Mouse (Mus musculus): ENCODE measurements around the gene Rasal1. TPM values are rescaled to one million over a fixed set of nuclear protein-coding genes. Genes with fewer than 3 reads are reported as not detected.

Gene Rasal1
- total RNA-seq, 2 experiments from 2014 or later = 0.59 TPM; not detected in 1

DNA sequence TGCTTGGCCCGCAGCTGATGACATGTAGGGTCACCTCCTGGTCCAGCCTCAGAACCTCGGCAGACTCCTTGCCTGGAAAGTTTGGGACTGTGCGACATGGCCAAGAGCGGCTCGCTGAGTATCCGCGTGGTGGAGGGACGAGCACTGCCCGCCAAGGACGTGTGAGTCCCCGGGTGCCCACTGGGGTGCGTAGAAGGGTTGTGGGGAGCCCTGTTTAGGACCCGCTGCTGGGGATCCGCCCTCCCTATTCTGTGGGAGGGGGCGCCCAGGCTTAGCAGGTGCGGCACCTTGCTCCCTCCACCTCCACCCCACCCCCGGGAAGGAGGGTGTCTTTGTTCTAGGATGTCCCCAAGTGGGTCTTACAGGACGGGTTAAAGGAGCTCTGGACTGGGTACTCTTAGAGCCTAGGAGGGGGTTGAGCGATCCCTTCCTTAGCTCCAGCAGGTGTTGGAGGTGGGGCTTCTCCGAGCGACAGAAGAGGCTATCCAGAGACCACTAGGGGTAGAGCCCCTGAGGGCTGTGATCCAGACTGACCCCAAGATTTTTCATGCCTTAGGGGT is 842 bp downstream of the Rasal1 start:
- intact Hi-C loops (cut with DNase I) = loop anchor here (2.0 kb wide), 1 partner anchor 29 kb away; no protein-coding TSS in a partner anchor
- DNase-seq = no peak

DNA sequence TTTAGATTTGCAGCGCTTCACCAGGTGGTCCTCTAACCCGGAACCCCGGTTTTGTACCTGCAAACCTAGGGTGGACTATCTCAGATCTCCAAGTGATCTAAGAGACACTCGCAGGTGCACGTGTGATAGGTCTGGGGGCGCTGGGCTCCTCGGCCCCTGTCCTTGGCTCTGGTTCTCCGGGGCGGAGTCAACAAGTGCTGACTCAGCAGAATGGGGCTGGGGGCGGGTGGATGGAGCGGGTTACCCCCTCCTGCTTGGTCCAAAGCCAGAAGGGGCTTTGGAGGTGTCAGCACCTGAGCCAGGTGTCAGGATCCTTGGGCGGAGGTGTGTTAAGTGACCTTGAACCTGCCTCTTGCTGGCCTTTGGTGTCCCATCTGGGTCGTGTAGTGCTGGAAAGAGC is 1.3 kb downstream of the Rasal1 start:
- DNase-seq = no peak
- intact Hi-C loops (cut with DNase I) = loop anchor here (2.0 kb wide), 1 partner anchor 29 kb away; no protein-coding TSS in a partner anchor

DNA sequence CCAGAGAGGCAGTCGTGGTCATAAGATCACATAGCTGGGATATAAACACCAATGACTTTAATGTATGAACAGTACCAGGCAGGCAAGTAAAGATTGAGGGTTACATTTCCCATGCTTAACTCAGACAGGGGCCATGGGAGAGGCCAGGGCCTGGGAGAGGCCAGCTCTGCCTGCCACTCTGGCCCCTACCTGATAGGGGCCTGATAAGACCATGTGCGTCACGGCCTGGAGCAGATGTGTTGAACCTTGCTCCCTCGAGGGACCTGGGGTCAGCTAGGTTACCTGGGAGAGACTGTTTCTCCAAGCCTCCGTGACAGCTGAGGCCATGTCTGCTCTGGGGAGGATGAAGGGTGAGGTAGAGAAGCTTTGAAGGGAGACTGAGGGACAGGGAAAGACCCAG is 2.6 kb downstream of the Rasal1 start:
- DNase-seq = no peak
- intact Hi-C loops (cut with DNase I) = no loop called here

DNA sequence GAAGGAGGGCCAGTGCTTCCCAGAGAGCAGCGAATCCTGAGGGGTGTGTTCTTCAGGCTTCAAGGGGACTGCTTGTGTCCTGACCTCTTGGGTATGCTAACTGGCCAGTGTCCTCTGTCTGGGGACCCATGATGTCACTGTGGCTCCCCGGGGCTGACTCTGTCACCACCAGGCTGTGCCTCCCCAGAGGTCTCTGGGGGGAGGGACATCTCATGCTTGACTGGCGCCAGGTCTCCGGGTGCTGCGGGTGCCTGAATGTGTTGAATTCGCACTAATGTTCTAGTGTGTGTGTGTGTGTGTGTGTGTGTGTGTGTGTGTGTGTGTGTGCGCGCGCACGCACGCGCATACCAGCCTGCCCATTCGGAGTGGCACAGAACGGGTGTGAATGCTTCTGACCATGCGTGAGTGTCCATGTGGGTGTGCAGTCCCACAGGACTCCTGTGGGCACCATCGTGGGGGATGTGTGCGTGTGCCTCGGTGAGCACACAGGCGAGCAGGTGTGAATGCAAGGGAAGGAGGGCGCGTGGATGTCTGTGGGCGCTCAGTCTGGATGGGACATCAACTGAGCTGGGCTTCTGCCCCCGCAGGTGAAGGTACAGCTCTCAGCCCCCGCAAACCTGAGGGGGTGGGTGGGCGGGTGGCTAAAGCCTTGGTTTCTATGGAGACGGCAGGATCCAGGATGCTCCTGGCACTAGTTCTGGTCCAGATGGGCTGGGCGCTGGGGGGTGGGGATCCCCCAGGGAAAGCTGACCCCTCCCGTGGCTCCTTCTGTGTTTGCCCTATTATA is 4.5 kb downstream of the Rasal1 start:
- no peak for DNase-seq
- intact Hi-C loops (cut with DNase I) = no loop called here

DNA sequence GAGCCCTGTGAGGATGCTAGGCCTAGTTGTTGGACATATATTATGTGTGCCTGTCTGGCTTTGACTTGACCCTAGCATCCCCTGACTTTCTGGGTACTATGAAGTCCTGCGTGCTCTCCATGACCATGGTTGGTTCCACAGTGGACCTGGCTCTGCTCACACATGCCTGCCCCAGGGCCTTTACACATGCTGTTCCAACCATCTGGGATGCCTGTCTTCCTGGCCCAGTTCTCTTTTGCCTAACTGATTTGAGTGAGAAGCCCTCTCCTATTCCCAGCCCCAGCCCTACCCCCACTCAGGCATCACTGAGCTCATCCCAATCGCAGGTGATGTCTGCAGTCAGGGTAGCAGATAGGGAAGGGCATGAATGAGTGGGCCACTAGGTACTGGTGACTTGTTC is 5.3 kb downstream of the Rasal1 start:
- DNase-seq = no peak
- intact Hi-C loops (cut with DNase I) = no loop called here

DNA sequence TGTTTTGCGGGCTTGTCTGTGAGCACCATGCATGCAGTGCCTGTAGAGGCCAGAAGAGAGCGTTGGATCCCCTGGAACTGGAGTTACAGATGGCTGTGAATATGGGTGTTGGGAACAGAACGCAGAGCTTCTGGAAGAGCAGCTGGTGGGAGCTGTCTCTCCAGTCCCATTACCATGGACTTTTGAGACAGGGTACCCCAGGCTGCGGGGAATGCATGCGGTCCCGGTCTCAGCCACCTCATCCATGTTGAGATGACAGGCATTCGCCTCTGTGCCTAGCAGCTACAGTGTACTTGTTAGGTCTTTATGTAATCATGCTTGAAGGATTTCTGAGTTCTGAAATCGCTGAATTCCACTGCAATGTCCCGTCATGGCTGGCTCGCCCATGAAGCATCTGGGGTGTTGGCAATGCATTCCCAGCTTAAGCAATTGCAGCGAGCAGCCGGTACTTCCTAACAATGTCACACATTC is 7.7 kb downstream of the Rasal1 start:
- intact Hi-C loops (cut with DNase I) = no loop called here
- peak; percentile 22 to 47 for DNase-seq

DNA sequence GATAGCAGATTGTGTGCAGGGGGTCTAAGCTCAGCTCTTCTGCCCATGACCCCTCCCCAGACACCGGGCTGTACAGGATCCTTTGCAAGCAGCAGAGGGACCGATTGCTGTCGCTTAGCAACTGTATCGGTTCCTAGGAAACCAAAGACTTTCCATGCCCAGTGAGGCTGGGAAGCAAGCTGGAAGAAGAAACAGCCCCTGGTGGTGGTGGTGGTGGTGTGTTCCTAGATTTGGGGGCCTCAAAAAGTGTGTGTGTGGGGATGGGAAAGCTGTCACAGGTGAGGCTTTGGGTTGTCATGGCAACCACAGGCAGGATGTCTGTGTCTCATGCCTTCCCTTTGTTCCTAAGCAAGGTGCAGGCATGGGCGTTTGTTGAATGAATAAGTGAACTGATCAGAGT is 12.2 kb downstream of the Rasal1 start:
- DNase-seq = no peak
- intact Hi-C loops (cut with DNase I) = no loop called here

DNA sequence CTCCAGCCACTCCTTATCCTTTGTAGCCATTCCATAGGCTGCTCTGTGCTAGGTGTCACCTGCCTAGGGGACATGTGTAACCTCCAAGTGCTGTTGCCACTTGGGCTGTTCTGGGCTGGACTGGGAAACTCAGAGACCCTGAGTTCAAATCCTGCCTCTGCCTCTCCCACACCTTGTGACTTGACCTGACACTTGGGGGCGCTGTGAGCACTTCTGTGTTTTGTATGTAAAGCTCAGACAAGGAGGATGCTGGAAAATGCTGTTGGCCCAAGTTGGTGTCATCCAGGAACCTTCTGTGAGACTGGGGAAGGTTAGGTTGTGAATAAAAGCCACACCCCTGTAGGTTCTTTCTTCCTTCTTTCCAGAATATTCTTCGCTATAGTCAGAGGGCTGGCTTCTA is 16.3 kb downstream of the Rasal1 start:
- intact Hi-C loops (cut with DNase I) = no loop called here
- DNase-seq = no peak

DNA sequence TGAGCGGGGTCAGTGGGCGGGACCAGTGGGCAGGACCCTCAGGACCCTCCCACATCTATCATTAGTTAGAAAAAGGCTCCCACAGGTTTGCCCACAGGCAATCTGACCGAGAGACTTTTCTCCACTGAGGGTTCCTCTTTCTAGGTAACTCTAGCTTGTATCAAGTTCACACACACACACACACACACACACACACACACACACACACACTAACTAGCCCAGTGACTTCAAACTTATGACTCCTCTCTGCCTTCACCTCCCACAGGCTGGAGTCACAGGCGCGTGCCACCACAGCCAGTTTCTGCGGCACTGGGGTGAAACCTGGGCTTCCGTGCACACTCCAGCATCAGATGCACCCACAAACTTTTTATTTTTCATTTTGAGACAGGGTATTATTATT is 20.1 kb downstream of the Rasal1 start:
- DNase-seq = no peak
- intact Hi-C loops (cut with DNase I) = no loop called here

DNA sequence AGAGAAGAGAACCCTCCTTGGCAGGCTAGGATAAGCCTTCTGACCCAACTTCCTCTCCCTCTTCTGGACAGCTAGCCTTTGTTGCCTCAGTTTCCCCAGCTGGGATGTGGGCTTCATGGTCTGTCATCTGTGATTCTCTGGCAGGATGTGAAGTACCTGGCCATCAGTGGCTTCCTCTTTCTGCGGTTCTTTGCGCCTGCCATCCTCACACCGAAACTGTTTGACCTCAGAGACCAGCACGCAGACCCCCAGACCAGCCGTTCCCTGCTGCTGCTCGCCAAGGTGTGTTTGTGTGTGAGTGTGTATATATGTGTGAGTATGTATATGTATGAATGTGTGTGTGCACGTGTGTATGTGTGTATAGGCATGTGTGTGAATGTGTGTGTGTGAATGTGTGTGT is 21.5 kb downstream of the Rasal1 start:
- intact Hi-C loops (cut with DNase I) = loop anchor here (10.0 kb wide), 1 partner anchor 165 kb away; the partner anchor contains the start of gene Plbd2
- no peak for DNase-seq

DNA sequence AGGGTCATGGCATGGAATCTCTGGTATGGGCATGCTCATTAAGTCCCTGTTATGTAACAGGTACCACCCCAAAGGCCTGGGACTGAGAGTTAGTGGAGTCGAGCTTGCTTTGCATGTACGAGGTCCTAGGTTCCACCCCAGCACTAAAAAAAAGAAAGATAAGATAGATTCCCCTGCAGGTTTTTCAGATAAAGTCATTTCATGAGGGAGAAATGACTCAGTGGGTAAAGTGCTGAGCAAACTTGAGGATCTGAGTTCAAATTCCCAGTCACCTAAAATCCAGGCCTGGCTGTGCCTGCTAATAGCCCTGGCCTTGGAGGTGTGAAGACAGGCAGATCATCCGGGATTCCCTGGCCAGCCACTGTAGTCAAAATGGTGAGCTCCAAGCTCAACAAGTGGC is 23.3 kb downstream of the Rasal1 start:
- no peak for DNase-seq
- intact Hi-C loops (cut with DNase I) = loop anchor here (10.0 kb wide), 1 partner anchor 167 kb away; the partner anchor contains the start of gene Plbd2

DNA sequence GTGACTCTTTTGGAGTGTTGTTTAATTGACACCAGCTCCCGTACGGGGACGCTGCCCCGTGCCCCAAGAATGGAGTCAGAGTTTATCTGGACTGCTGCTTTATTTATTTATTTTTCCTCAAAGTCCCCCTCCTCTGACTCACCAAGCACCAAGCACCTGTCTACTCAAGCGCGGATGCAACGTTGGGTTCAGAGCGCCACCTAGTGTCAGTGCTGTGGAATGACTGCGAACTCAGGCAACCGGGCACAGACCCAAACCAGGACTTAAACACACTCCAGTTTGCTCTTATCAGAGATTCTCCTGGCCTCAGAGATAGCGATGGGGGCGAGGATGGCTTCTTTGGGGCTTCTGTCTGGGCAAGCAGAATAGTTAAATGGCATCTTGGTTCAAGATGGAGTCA is 25.0 kb downstream of the Rasal1 start:
- intact Hi-C loops (cut with DNase I) = loop anchor here (1.0 to 10.0 kb wide), 2 partner anchors 53 to 169 kb away; partner anchors contain the start of gene Plbd2
- DNase-seq = peak; percentile 66 to 78

DNA sequence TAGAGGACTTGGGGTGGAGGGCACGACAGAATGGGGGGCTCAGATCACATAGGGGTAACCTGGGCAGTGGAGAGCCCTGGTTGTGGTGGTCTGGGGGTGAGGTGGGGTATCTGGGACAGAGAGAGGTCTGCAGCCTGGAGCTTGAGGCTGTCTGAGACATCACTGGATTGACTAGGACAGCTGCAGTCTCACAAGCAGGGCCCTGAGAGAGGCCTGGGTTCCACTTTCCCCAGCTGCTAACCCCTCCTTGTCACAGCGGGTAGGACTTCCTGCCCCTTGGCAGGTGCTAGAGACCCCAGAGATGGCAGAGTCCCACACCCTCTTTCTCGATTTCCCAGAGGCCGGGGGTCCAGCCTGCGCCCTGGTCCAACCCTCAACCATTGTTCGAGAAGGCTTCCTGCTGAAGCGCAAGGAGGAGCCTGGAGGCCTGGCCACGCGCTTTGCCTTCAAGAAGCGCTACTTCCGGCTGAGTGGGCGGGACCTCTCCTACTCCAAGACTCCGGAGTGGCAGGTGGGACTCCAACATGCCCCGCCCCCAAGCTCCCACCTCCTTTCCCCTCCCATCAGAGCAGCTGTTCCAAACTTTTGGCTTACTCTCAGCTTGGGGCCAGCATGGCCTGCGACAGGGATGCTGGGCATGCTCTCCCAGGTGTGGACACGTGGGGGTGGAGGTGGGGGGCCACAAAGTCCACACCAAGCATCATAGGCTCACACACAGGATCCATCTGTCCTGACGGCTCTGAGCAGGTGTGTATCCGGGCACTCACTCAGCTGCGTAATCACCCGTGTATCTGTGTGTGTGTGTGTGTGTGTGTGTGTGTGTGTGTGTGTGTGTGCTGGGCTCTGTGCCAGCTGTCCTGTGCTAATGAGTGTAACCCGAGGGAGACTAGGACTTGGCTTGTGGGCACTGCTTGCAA is 25.9 kb downstream of the Rasal1 start:
- DNase-seq = no peak
- intact Hi-C loops (cut with DNase I) = loop anchor here (10.0 kb wide), 1 partner anchor 170 kb away; the partner anchor contains the start of gene Plbd2

DNA sequence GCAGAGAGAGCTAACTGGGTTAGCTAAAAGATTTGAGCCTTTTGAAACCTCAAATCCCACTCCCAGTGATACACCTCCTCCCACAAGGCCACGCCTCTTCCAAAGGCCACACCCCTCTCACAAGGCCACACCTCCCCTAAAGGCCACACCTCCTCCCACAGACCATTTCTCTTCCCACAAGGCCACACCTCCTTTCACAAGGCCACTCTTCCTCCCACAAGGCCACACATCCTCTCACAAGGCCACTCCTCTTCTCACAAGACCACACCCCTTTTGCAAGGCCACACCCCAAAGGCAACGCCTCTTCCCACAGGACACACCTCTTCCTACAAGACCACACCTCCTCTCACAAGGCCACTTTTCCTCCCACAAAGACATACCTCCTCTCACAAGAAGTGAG is 28.9 kb downstream of the Rasal1 start:
- DNase-seq = no peak
- intact Hi-C loops (cut with DNase I) = loop anchor here (10.0 kb wide), 1 partner anchor 173 kb away; the partner anchor contains the start of gene Plbd2

DNA sequence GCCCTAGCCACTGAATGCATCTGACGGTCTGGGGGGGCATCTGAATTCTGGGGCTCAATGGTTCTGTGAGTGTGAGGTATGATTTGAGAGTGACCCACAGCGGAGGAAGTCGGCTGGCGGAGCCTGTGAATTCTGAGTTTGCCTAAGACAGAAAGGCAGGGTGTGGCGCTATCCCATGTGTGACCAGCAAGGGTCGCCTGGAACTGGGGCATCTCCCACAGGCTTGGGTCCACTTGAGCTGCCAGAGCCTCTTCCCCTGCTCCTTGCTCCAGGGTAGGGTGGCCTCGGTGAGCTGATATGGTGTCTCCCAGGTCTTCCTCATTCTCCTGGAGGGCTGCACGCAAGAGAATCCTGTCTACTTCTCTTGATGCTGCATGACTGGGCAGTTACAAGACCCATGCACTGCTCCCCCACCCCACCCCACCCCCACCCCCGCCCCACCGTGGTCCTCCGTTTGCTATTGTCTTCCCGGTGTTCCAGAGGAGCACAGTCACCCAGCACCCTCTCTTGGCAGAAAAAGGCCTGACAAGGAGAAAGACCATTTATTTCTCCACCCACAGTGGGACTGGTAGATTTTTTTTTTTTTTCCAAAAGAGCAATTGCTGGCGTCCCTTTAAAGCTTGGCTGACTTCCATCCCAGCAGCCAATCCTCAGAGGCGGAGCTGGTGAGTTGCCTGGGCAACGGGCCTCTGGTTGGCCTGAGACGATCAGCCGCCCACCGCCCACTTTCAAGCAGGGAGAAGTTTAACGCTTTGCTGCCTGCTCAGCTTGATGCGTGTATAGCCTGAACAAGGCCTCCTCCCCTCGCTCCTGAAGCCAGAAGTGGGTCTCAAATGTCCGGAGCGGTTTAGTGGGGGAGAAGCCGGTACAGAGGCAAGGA is 31.3 kb downstream of the Rasal1 start:
- intact Hi-C loops (cut with DNase I) = loop anchor here (2.0 to 10.0 kb wide), 2 partner anchors 67 to 175 kb away; partner anchors contain the start of gene Plbd2
- peak; percentile 74 to 82 for DNase-seq

DNA sequence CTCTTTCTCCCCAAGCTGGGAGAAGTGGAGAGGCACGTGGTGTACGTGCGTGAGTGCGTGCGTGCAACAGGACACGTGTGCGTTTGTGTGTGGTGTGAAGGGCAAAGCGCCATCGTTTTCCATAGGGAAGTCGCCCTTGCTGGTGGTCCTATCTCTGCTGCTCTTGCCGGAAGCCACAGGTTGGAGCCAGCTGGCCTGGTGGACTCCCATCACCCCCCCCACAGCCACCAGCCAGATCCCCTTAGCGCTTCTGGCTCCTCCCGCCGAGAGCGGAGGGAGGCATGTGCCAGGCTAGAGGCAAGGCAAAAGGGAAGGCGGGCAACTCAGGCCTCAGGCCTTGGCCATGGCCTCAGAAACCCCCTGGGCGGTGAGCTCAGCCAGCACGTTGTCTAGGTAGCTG is 32.3 kb downstream of the Rasal1 start:
- DNase-seq = no peak
- intact Hi-C loops (cut with DNase I) = no loop called here

DNA sequence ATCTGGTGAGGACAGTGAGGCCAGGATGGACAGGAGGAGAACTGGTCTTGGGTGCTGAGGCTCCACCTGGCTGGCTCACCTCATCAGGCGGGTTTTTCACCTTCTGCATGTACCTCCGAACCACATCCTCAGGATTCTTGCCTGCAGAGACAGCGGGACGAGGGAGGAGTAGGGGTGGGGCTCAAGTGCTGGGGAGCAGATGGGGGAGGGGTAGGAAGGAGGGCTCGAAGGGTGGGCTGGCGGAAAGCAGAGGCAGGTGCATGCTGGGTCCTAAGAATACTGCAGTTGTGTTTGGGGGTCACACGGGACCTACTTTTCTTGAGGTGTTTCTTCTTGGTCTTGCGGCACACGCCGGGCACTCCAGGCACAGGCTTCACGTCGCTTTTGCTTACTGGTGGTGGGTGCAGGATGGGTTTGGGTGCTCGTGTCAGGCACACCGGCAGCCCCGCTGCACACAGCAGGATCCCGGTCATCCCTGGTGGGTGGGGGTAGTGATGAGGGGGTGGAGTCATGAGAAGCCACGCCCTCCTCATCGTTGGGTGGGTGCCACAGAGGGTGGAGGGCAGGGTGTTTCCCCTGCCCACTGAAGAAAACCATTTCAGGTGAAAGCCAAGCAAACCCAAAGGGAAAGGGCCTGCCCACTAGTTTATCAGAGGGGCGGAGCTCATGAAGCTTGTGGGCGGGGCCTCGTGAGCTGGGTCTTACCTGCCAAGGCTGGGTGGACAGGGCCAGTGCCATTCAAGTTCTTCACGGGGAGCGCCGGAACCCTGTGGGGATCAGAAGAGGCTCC is 34.6 kb downstream of the Rasal1 start:
- DNase-seq = no peak
- intact Hi-C loops (cut with DNase I) = no loop called here

DNA sequence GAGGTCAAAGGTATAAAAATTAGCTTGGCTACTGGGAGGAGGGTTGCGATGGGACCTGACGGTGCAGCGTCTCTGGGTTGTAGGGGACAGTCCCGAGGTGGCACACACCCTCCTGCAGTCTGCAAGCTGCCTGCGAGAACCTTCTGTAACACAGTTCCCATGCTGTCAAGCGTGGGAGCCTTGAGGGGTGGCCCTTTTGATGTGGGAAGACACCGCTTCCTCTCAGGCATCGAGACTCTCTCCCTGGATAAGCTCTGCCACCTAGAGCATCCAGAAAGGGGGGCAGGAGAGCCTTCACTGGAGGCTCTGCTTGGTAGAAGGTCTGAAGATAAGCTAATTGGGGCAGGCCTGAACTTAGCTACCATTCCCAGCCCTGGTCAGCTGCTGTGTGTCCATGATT is 37.1 kb downstream of the Rasal1 start:
- no peak for DNase-seq
- intact Hi-C loops (cut with DNase I) = no loop called here
